Mouse (Mus musculus) limb, embryonic 14.5 days (tissue): ENCODE measurements around the gene Cnot8. TPM values are rescaled to one million over a fixed set of nuclear protein-coding genes. Genes with fewer than 3 reads are reported as not detected.

Source experiments
- ATAC-seq: fragments of 200-750 bp; cut with Nextera tagmentation; 2 replicates; pipeline ENCODE4 v1.8.0; 2017; ENCODE audit warnings: low read depth, moderate number of reproducible peaks, moderate TSS enrichment; ENCODE audit not compliant: low FRiP score
- DNase-seq: peaks from one replicate; pipeline ENCODE4 v3.0.0-alpha.2; 2015; ENCODE audit warnings: low spot score
- H3K27ac ChIP-seq: fragments of 300-500 bp; sonication (generic); replicated peaks from 2 replicates; pipeline ENCODE4 v1.5.1; 2014; ENCODE audit warnings: low read depth, mild to moderate bottlenecking, low read length, moderate library complexity, mixed read lengths
- H3K27me3 ChIP-seq: fragments of 300-500 bp; sonication (generic); 2 replicates; pipeline ENCODE4 v1.6.1; 2014; ENCODE audit warnings: low read length, mixed read lengths; ENCODE audit not compliant: control insufficient read depth, insufficient read depth
- H3K36me3 ChIP-seq: fragments of 300-500 bp; sonication (generic); 2 replicates; pipeline ENCODE4 v1.6.1; 2014; ENCODE audit warnings: mild to moderate bottlenecking, low read length, moderate library complexity, mixed read lengths; ENCODE audit not compliant: control insufficient read depth, insufficient read depth
- H3K4me1 ChIP-seq: fragments of 300-500 bp; sonication (generic); 2 replicates; pipeline ENCODE4 v1.6.1; 2014; ENCODE audit warnings: antibody characterized with exemption, low read length, mixed read lengths; ENCODE audit not compliant: control insufficient read depth, insufficient read depth
- H3K4me2 ChIP-seq: fragments of 300-500 bp; sonication (generic); replicated peaks from 2 replicates; pipeline ENCODE4 v1.6.1; 2014; ENCODE audit warnings: low read depth, mild to moderate bottlenecking, low read length, moderate library complexity; ENCODE audit not compliant: severe bottlenecking
- H3K4me3 ChIP-seq: fragments of 300-500 bp; sonication (generic); replicated peaks from 2 replicates; pipeline ENCODE4 v1.5.1; 2014; ENCODE audit warnings: low read length
- H3K9ac ChIP-seq: fragments of 300-500 bp; sonication (generic); 2 replicates; pipeline ENCODE4 v1.6.1; 2014; ENCODE audit warnings: mild to moderate bottlenecking, low read depth, low read length, moderate library complexity; ENCODE audit not compliant: severe bottlenecking
- H3K9me3 ChIP-seq: fragments of 300-500 bp; sonication (generic); 2 replicates; pipeline ENCODE4 v1.6.1; 2016; ENCODE audit warnings: low read length; ENCODE audit not compliant: control insufficient read depth
- POLR2A ChIP-seq: fragments of 200-500 bp; IDR thresholded peaks from 2 replicates; pipeline ENCODE4 v1.8.0; 2012; ENCODE audit warnings: inconsistent platforms, mild to moderate bottlenecking, moderate library complexity, borderline replicate concordance; ENCODE audit not compliant: insufficient read depth, insufficient read length; ENCODE audit errors: extremely low read depth
- WGBS: fragments of 180-500 bp; shearing (Covaris S2); extraction: QIAGEN DNeasy Blood & Tissue Kit; methylation state at CpG from one replicate; pipeline ENCODE4 v1.1.7; 2014; 5-methylcytosine and 5-hydroxymethylcytosine counted together
- polyA plus RNA-seq, 2 experiments: library from polyadenylated mRNA; depleted of rRNA in 1 of 2; stranded (reverse) in 1 of 2; unstranded in 1 of 2; fragments of >200 nt; fragmentation: Nextera tagmentation in 1 of 2; extraction: Ambion mirVana in 1 of 2; gene quantifications; 2 replicates each; pipeline versions ENCODE4 v1.2.1 to v1.2.3; 2012 to 2014

The Cnot8 gene
- polyA plus RNA-seq, 2 experiments, result 90.1 to 97.2 TPM

- 84% methylated on average over 3 of the region's 3 CpGs for WGBS
- Histone ChIP-seq H3K27me3 (no peaks in the 10 kb centered on the region), H3K4me2 (no peak overlapping the region), H3K9me3 (no peaks in the 10 kb centered on the region), H3K36me3 (peaks cover 95% of the 10 kb centered on the region), H3K9ac (no peak overlapping the region), H3K4me1 (no peaks in the 10 kb centered on the region), H3K27ac (no peak overlapping the region), H3K4me3 (no peak overlapping the region)
- no peak for TF ChIP-seq POLR2A
- ATAC-seq, result no peak
- no peak for DNase-seq
Observed at GRCm38 (mm10) chr11:58120655-58121054, 16.7 kb downstream of the Cnot8 start.

GRCm38 (mm10) chr11:58121351-58121750 lies 17.4 kb downstream of the Cnot8 start:
- Histone ChIP-seq H3K4me1 (no peaks in the 10 kb centered on the region), H3K27me3 (no peaks in the 10 kb centered on the region), H3K4me3 (no peak overlapping the region), H3K36me3 (peaks cover 94% of the 10 kb centered on the region), H3K9me3 (no peaks in the 10 kb centered on the region), H3K4me2 (no peak overlapping the region), H3K9ac (no peak overlapping the region), H3K27ac (no peak overlapping the region)
- ATAC-seq (no peak), DNase-seq (no peak)
- TF ChIP-seq POLR2A, result no peak
- 89% methylated on average over 9 of the region's 9 CpGs for WGBS

DNA sequence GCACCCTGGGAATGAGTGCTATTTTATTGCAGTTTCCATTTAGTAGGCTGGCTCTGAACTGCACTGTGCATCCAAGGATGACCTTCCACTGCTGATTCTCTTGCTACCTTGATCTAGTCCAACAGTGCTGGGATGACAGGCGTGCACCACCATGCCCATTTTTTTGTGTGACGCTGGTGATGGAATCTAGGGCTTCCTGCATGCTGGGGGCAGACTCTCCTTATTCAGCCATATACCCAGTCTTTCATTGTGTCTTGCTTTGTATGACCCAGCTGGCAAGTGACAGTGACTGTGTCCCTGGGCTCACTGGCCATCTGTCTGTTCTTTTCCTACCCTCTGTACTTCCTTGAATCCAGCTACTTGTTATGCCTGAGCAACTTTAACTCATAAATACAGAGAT lies 19.8 kb downstream of the Cnot8 start:
- Histone ChIP-seq H3K4me1 (no peaks in the 10 kb centered on the region), H3K4me3 (no peak overlapping the region), H3K9me3 (no peaks in the 10 kb centered on the region), H3K4me2 (no peak overlapping the region), H3K27ac (no peak overlapping the region), H3K9ac (no peak overlapping the region), H3K36me3 (peaks cover 89% of the 10 kb centered on the region), H3K27me3 (no peaks in the 10 kb centered on the region)
- no peak for DNase-seq
- WGBS, result 94% methylated on average over 2 of the region's 2 CpGs
- ATAC-seq, result no peak
- no peak for TF ChIP-seq POLR2A

DNA sequence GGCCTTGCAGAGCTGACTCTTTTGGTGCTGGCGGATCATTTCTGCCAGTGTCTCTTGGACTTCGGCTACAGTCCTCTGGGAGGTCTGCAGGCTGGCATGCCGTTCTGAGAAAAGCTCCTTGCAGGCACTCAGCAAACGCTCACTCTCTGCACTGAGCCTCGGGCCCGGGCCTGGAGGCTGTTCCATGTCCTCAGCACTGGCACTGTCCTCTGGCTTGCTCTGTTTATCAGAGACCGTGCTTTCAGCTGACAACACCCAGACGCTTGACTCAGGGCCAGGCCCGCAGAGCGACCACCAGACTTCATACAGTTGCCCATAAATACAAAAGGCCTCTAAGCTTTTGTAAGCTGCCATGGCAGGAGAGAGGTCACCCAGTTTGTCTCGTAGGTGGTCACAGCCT lies 21.1 kb downstream of the Cnot8 start:
- ATAC-seq (no peak), DNase-seq (no peak)
- Histone ChIP-seq H3K27me3 (no peaks in the 10 kb centered on the region), H3K4me1 (no peaks in the 10 kb centered on the region), H3K27ac (no peak overlapping the region), H3K4me3 (no peak overlapping the region), H3K4me2 (no peak overlapping the region), H3K9ac (no peak overlapping the region), H3K36me3 (peaks cover 85% of the 10 kb centered on the region), H3K9me3 (no peaks in the 10 kb centered on the region)
- 88% methylated on average over 11 of the region's 11 CpGs for WGBS
- TF ChIP-seq POLR2A, result no peak

GRCm38 (mm10) chr11:58126397-58127160 lies 22.6 kb downstream of the Cnot8 start:
- H3K27ac ChIP-seq, result no peak overlapping the region
- no peak for TF ChIP-seq POLR2A
- no peaks in the 10 kb centered on the region for H3K9me3 ChIP-seq
- H3K4me1 ChIP-seq, result no peaks in the 10 kb centered on the region
- H3K27me3 ChIP-seq, result no peaks in the 10 kb centered on the region
- H3K9ac ChIP-seq, result no peak overlapping the region
- WGBS, result 68% methylated on average over 7 of the region's 7 CpGs
- ATAC-seq (no peak), DNase-seq (peak; percentile 49)
- peaks cover 84% of the 10 kb centered on the region for H3K36me3 ChIP-seq
- no peak overlapping the region for H3K4me3 ChIP-seq
- no peak overlapping the region for H3K4me2 ChIP-seq
